Mouse (Mus musculus) C2C12 (cell line): ENCODE data around the gene Camta1.

Experiments
- CTCF ChIP-seq: IDR thresholded peaks from one replicate; pipeline ENCODE4 v1.5.1; 2011; ENCODE audit not compliant: control insufficient read depth, insufficient read depth, insufficient read length
- USF1 ChIP-seq: IDR thresholded peaks from one replicate; pipeline ENCODE4 v1.6.1; 2011; ENCODE audit warnings: low read depth, mild to moderate bottlenecking, control low read depth, moderate library complexity

- no peak for TF ChIP-seq USF1
- TF ChIP-seq CTCF, result no peak
Measured at GRCm38 (mm10) chr4:151415812-151416211, 445.9 kb downstream of the Camta1 start.
